Mouse (Mus musculus) cerebellum, adult 2 months (tissue): Measurements from ENCODE around the gene Kbtbd12.

ENCODE experiments used
- CTCF ChIP-seq: fragments of 200-500 bp; IDR thresholded peaks from 2 replicates; pipeline ENCODE4 v1.5.1; 2011; ENCODE audit warnings: low read depth, mild to moderate bottlenecking, control low read depth, low read length, moderate library complexity, borderline replicate concordance; ENCODE audit not compliant: insufficient read depth
- POLR2A ChIP-seq: fragments of 200-500 bp; IDR thresholded peaks from 2 replicates; pipeline ENCODE4 v1.6.1; 2011; ENCODE audit warnings: low read length, control low read depth, borderline replicate concordance; ENCODE audit not compliant: insufficient read depth

DNA sequence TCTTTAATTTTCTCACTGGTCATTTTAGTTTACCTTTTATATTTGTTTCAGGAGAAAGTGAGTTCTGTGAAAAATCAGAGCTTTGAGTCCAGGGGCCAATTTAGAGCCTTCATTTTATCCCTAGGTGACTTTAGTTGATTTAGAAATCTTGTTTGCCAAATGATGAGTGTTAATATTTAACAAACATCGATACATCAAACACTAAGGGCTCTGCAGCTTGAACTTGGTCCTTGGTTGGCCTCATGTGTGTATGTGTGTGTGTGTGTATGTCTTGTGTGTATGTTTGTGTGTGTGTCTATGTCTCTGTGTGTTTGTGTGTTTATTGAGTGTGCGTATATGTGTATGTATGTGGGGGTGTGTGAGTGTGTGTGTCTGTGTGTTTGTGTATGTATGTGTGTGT lies 7.9 kb downstream of the Kbtbd12 start:
- TF ChIP-seq POLR2A (no peak), CTCF (no peak)
